30 mouse cellular contexts compared by ENCODE assay signal in the genomic region with DNA sequence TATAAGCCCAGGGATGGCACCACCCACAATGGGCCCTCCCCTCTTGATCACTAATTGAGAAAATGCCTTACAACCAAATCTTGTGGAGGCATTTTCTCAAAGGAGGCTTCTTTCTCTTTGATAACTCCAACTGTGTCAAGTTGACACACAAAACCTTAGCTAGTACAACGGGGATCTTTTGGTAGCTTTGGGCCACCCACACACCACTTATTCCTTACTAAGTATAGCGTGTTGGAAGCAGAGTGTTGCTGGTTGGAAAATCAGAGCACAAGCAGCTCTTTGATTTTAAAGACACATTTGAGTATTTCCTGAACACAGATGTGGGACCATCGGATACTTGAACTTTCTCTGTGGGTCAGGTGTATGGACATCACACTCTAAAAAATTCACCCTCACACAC. TPM values are rescaled to one million over a fixed set of nuclear protein-coding genes. Genes with fewer than 3 reads are reported as not detected.
DNase-seq lines count a peak whose midpoint lies in the region; ATAC-seq and TF ChIP-seq lines count a peak whose summit lies in the region.
"Had no signal": no experiment of that assay in that cellular context is flagged by ENCODE, and none has a peak within 500 bp of the region (broad histone marks: within the 10 kb centered on the region; RNA-seq: fewer than 3 reads in every experiment).

No protein-coding gene starts in this region.

- ATAC-seq in frontal cortex, adult (ENCODE audit: low TSS enrichment) = peak; percentile 95
- ATAC-seq: forebrain, embryonic 14.5 days; forebrain, postnatal 0 days; hindbrain, postnatal 0 days; Patski had no signal

- intact Hi-C loops in left cerebral cortex, postnatal 36 days (cut with DNase I) = no loop called here
- intact Hi-C loops in left cerebral cortex, postnatal 25 days (cut with DNase I) = no loop called here
- intact Hi-C loops in left cerebral cortex, adult 2 months (cut with DNase I) = no loop called here

- no peak overlapping the region for H3K4me3 ChIP-seq in left cerebral cortex, adult 2 months
- H3K4me3 ChIP-seq: embryonic facial prominence, embryonic 12.5 days; embryonic facial prominence, embryonic 15.5 days; heart, embryonic 12.5 days; heart, embryonic 15.5 days had no signal

- no peak for TF ChIP-seq CTCF in left cerebral cortex, adult 2 months (IDR thresholded peaks at IDR 0.05)

- H3K27ac ChIP-seq in left cerebral cortex, adult 2 months = no peak overlapping the region
- H3K27ac ChIP-seq: embryonic facial prominence, embryonic 12.5 days; embryonic facial prominence, embryonic 15.5 days; heart, embryonic 15.5 days; hindbrain, embryonic 14.5 days; hindbrain, postnatal 0 days had no signal

- no peak for DNase-seq in frontal cortex, postnatal 10 days (ENCODE audit: low spot score in 2 of 2)
- peak; percentile 5 to 12 for DNase-seq in left cerebral cortex, adult 18-20 months (ENCODE audit: low spot score in 2 of 2)
- no peak for DNase-seq in left cerebral cortex, postnatal 36 days (ENCODE audit: low spot score in 2 of 2)
- peak; percentile 16 to 73 for DNase-seq in left cerebral cortex, postnatal 25 days (ENCODE audit: low spot score in 2 of 2)
- DNase-seq in left cerebral cortex, adult 2 months (ENCODE audit: extremely low spot score in 1 of 2, low spot score in 2 of 2) = no peak
- peak; percentile 54 for DNase-seq in brain, adult 2 months (ENCODE audit: low read depth, low spot score)
- no peak for DNase-seq in B cell, adult 2 months
- DNase-seq: adrenal gland, postnatal 10 days; adrenal gland, postnatal 36 days; cerebellum, adult 11 months; cerebellum, adult 2 months; cerebellum, adult 9-11 months; cerebellum, postnatal 25 days; forebrain, postnatal 0 days; gastrocnemius, postnatal 25 days; heart, adult 18-20 months; heart, postnatal 10 days; heart, postnatal 4 days had no signal

RNA-seq across cellular contexts. Expression of a gene that starts 26.9 kb away (rescaled TPM):
- under 1 TPM; 0.12 TPM for total RNA-seq in left cerebral cortex, adult 18-20 months (2021)
- under 1 TPM in 1 of 2 experiments, not detected in 1; 0.17 TPM for total RNA-seq in left cerebral cortex, postnatal 36 days (2021)
- under 1 TPM; 0.07 TPM for total RNA-seq in left cerebral cortex, postnatal 25 days (2021)
- total RNA-seq in left cerebral cortex, adult 2 months (2021) = under 1 TPM; 0.07 TPM
- total RNA-seq: CH12.LX; common myeloid progenitor, adult 5-6 weeks; gastrocnemius, adult 8-10 months; gastrocnemius, postnatal 25 days; heart, adult 18-20 months; heart, postnatal 10 days; heart, postnatal 4 days had no signal

RNA-seq across cellular contexts. Expression of a gene that starts 37.8 kb away (rescaled TPM):
- total RNA-seq in left cerebral cortex, adult 18-20 months (2021) = 10 to 100 TPM; 59.6 to 69.1 TPM
- total RNA-seq in left cerebral cortex, postnatal 36 days (2021) = 10 to 100 TPM; 64.8 to 66.7 TPM
- total RNA-seq in left cerebral cortex, postnatal 25 days (2021) = 10 to 100 TPM; 62.9 to 63.6 TPM
- total RNA-seq in left cerebral cortex, adult 2 months (2021) = 10 to 100 TPM; 65.5 to 66.5 TPM
- total RNA-seq: CH12.LX; common myeloid progenitor, adult 5-6 weeks; heart, adult 18-20 months had no signal

Comparison
In these comparisons a context has a peak if more than half of its experiments do, and no peak if none do; other contexts are left out.
1. DNase-seq: peak in left cerebral cortex, adult 18-20 months (2 of 2), left cerebral cortex, postnatal 25 days (2 of 2) and brain, adult 2 months (single experiment); none in frontal cortex, postnatal 10 days (0 of 2), left cerebral cortex, postnatal 36 days (0 of 2), left cerebral cortex, adult 2 months (0 of 2) and B cell, adult 2 months (0 of 2).